Mouse (Mus musculus) small intestine, adult 2 months (tissue): ENCODE results near the gene Ceacam9. TPM values are rescaled to one million over a fixed set of nuclear protein-coding genes. Genes with fewer than 3 reads are reported as not detected.
A peak's percentile ranks its signal among the peaks of the same experiment; 100 is the strongest.
"Not testable (repeated sequence)": the region's sequence is repeated elsewhere in the genome, so short reads cannot be mapped to it uniquely, and the experiment has no call there.

Source experiments
- H3K27ac ChIP-seq: fragments of 200-500 bp; 2 replicates; pipeline ENCODE4 v1.5.1; 2012; ENCODE audit warnings: low read depth, low read length, control low read depth, inconsistent platforms; ENCODE audit not compliant: insufficient read depth
- H3K27me3 ChIP-seq: fragments of 200-500 bp; 2 replicates; pipeline ENCODE4 v1.6.1; 2012; ENCODE audit warnings: mild to moderate bottlenecking, moderate library complexity, low read length, inconsistent platforms; ENCODE audit not compliant: control insufficient read depth, insufficient read depth
- H3K36me3 ChIP-seq: fragments of 200-500 bp; 2 replicates; pipeline ENCODE4 v1.6.1; 2012; ENCODE audit warnings: mild to moderate bottlenecking, low read length, control low read depth, inconsistent platforms; ENCODE audit not compliant: control insufficient read depth, insufficient read depth
- H3K4me1 ChIP-seq: fragments of 200-500 bp; 2 replicates; pipeline ENCODE4 v1.6.1; 2012; ENCODE audit warnings: low read length, inconsistent platforms, mixed read lengths; ENCODE audit not compliant: control insufficient read depth, insufficient read depth, insufficient read length
- H3K4me3 ChIP-seq: fragments of 200-500 bp; 2 replicates; pipeline ENCODE4 v1.5.1; 2012; ENCODE audit warnings: low read depth, mild to moderate bottlenecking, control low read depth, inconsistent platforms, low read length, moderate library complexity
- CTCF ChIP-seq: fragments of 200-500 bp; IDR thresholded peaks from 2 replicates; pipeline ENCODE4 v1.5.1; 2012; ENCODE audit warnings: low read depth, mild to moderate bottlenecking, control low read depth, inconsistent platforms, low read length, moderate library complexity, mixed read lengths; ENCODE audit not compliant: insufficient replicate concordance, insufficient read length; ENCODE audit errors: extremely low read depth
- POLR2A ChIP-seq: fragments of 200-500 bp; IDR thresholded peaks from 2 replicates; pipeline ENCODE4 v1.6.1; 2012; ENCODE audit warnings: low read depth, mild to moderate bottlenecking, control low read depth, inconsistent platforms, low read length, moderate library complexity
- WGBS: fragments of 180-500 bp; shearing (Covaris S2); methylation state at CpG from one replicate; pipeline ENCODE4 v1.1.7; 2018; 5-methylcytosine and 5-hydroxymethylcytosine counted together
- polyA plus RNA-seq: library from polyadenylated mRNA; depleted of rRNA; stranded (reverse); fragments of >200 nt; gene quantifications from 2 replicates; pipeline ENCODE4 v1.2.3, GENCODE M21; 2012; rRNA removed

Gene Ceacam9
- polyA plus RNA-seq, result not detected in 2 replicates

DNA sequence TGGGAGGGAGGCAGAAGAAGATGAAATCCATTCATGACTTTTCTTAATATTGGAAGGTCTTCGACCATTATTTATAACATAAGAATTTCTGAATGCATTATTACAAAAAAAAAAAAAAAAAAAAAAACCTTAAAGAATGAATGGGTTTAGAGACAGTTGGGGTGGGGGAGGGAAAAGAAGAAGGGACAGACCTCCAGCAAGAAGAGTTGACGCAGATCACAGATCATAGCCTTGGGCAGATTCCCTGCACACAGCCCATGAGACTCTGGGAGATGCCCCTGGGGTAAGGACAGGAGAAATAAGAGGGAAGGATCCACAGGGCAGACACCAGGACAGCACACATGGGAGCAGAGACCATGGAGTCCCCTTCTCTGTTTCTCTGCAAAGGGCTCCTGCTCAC lies at the start of gene Ceacam9:
Ceacam9 (plus strand) TSS at position 301 of the 400 bp plus-strand sequence.
- H3K4me1 ChIP-seq, result no peaks in the 10 kb centered on the region
- TF ChIP-seq POLR2A (no peak), CTCF (no peak)
- WGBS, result 79% methylated on average over 2 of the region's 2 CpGs
- no peaks in the 10 kb centered on the region for H3K27me3 ChIP-seq
- no peak within 1 kb of the TSS for H3K4me3 ChIP-seq
- no peaks in the 10 kb centered on the region for H3K36me3 ChIP-seq
- no peak within 1 kb of the TSS for H3K27ac ChIP-seq

DNA sequence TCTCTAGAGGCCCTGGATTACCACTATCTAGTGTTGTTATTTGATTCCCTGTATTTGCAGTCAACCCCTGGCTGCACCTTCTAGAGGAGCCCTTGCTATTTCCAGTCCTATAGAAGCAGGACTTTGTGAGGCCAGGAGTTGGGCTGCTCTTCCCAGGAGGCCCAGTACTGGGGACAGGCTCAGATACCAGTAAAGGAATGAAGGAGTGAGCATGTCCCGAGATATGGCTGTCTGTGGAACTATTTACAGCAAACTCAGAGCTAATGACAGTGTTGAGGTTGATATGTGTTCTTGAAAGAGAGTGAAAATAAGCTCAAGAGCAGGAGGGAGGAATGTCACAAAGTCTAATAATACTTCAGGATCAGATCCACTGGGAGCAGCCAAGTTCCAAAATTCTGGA lies 47.9 kb upstream of the Ceacam9 start:
- Histone ChIP-seq H3K27ac (no peak overlapping the region), H3K27me3 (no peaks in the 10 kb centered on the region), H3K4me1 (no peaks in the 10 kb centered on the region), H3K36me3 (no peaks in the 10 kb centered on the region), H3K4me3 (no peak overlapping the region)
- 42% methylated on average over 1 of the region's 1 CpGs for WGBS
- TF ChIP-seq CTCF (no peak), POLR2A (no peak)

DNA sequence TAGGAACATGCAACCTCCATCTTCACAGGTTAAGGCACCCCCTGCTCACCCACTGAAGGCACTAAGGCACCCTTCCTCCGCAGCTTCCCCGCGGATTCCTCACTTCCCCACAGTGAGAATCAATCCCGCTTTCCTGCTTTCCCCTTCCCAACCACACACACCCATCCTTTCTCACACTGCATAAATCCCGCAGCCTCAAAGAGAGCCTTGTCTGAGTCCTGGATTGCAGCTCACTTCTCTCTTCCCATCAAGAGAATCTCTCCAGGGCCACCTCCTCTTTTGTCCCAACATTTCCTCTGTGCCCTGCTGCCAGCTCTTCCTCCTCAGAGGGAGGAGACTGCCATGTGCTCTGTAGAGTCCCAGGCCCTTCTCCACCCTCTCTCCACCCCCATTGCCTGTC lies 47.0 kb upstream of the Ceacam9 start:
- not testable (repeated sequence) for H3K36me3 ChIP-seq, H3K4me1 ChIP-seq, H3K27me3 ChIP-seq, H3K4me3 ChIP-seq, H3K27ac ChIP-seq
- WGBS, result 56% methylated on average over 5 of the region's 5 CpGs

DNA sequence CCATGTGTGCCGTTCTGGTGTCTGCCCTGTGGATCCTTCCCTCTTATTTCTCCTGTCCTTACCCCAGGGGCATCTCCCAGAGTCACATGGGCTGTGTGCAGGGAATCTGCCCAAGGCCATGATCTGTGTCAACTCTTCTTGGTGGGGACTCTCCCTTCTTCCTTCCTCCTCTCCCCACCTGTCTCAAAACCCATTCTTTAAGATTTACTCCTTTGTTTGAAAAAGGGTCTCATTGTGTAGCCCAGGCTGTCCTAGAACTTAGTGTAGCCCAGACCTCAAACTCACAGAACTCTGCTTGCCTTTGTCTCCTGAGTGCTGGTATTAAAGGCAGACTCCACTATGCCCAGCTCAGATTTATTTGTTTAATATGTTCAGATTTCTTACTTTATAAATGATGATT lies 46.1 kb upstream of the Ceacam9 start, which contains the start of gene Ceacam15:
Ceacam15 (minus strand) TSS at position 101 of the 400 bp plus-strand sequence.
- WGBS, result 59% methylated on average over 1 of the region's 1 CpGs
- Histone ChIP-seq H3K36me3 (no peaks in the 10 kb centered on the region), H3K4me3 (no peak within 1 kb of the TSS), H3K4me1 (no peaks in the 10 kb centered on the region), H3K27ac (no peak within 1 kb of the TSS), H3K27me3 (no peaks in the 10 kb centered on the region)
- no peak for TF ChIP-seq POLR2A
- TF ChIP-seq CTCF, result no peak

DNA sequence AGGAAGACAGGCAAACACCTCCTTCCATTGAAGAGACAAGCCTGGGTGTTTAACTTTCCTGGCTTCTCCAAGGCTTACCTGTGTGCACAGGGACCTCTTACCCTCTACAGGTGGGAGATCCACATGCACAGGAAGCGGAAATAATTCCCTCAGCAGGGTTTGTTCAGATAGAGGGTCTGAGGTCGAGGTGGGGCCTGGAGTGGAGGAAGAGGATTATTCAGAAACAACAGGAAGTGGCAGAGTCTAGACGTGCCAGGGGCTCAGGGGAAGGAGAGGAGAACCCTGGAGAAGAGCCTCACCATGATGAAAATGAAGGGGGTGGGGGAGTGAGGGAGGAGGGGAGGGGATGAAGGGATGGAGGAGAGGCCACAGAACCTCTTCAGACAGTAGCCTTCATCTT lies 41.5 kb upstream of the Ceacam9 start:
- H3K36me3 ChIP-seq, H3K27ac ChIP-seq, H3K4me1 ChIP-seq, H3K4me3 ChIP-seq, H3K27me3 ChIP-seq: not testable (repeated sequence)
- 35% methylated on average over 3 of the region's 3 CpGs for WGBS

DNA sequence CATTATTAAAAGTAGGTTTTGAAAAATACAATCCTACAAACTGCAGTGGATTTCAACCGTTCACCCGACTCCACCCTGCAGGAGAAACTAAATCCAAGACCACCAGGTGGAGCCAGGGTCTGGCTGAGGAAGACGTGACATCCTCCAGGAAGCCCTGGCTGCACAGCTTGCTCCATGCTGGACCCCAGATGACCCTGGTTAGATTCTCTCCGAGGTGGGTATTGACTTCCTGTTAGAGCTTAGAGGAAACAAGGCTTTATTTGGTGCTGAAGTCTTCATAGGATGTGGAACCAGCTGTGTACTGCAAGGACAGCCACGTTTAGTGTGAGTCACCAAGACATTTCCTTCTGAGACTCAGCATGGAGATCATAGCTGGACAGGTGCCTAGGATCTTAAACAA lies 32.5 kb upstream of the Ceacam9 start:
- H3K4me3 ChIP-seq, result no peak overlapping the region
- no peak overlapping the region for H3K27ac ChIP-seq
- H3K4me1 ChIP-seq, result no peaks in the 10 kb centered on the region
- no peaks in the 10 kb centered on the region for H3K36me3 ChIP-seq
- 59% methylated on average over 5 of the region's 5 CpGs for WGBS
- H3K27me3 ChIP-seq, result no peaks in the 10 kb centered on the region
- no peak for TF ChIP-seq POLR2A
- TF ChIP-seq CTCF, result no peak

DNA sequence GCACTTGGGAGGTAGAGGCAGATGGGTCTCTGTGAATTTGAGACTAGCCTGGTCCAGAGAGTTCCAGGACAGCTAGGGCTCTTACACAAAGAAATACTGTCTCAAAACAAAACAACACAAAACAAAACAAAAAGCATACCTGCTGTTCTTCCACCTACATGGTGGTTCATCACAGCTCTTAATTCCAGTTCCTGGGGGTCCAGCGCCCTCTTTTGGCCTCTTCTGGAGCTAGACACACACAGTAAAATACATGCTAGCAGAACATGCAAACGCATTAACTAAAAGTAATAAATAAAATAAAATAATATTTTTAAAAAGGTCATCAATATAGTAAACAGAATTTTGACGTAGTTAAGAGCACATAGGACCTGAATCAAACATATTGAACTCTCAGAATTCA lies 26.7 kb upstream of the Ceacam9 start:
- Histone ChIP-seq H3K4me3 (no peak overlapping the region), H3K36me3 (no peaks in the 10 kb centered on the region), H3K4me1 (no peaks in the 10 kb centered on the region), H3K27ac (no peak overlapping the region), H3K27me3 (no peaks in the 10 kb centered on the region)
- no peak for TF ChIP-seq POLR2A
- no peak for TF ChIP-seq CTCF
- 35% methylated on average over 3 of the region's 3 CpGs for WGBS

DNA sequence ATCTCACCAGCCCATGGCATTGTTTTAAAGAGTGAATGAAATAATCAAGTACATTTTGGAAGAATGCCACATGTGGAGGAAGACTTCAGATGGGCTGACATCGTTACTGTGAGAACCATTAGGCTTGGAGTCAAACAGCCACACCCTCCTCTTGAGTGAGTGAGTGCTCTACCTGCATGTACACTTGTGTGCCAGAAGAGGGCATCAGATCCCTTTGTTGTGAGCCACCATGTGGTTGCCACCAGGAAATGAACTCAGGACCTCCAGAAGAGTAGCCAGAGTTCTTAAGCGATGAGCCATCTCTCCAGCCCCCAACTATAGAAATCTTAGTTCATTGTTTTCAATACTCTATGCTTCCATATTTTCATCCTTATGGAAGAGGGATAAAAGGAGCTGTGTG lies 22.7 kb upstream of the Ceacam9 start:
- Histone ChIP-seq H3K27ac (no peak overlapping the region), H3K27me3 (no peaks in the 10 kb centered on the region), H3K4me3 (no peak overlapping the region), H3K4me1 (no peaks in the 10 kb centered on the region), H3K36me3 (no peaks in the 10 kb centered on the region)
- WGBS, result 30% methylated on average over 2 of the region's 2 CpGs
- no peak for TF ChIP-seq POLR2A
- TF ChIP-seq CTCF, result peak; percentile 12; the same call in 1 of the 2 replicates
